Mouse (Mus musculus): ENCODE data around the gene Cemip2. TPM values are rescaled to one million over a fixed set of nuclear protein-coding genes. Genes with fewer than 3 reads are reported as not detected.

The Cemip2 gene
- polyA plus RNA-seq, 3 experiments from 2014 or later: 6.4 to 12.7 (median 6.6) TPM

DNA sequence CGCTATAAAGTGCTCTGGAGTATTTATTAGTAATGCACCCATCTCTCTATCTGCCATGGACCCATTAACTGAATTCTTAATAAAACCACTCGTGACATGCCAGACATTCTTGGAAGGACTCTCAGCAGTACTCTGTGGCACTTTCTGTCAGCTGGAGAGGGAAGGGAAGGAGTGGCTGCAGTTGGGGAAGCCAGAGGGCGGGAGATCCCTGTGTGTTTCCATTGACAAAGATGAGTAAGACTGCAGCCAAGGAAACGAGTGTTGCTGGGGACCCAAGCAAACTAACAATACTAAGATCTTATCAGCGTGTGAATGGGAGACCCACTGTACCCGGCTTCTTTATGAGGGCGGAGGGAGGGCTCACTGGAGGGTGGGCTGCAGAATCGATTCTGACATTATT is 2.5 kb downstream of the Cemip2 start:
- ATAC-seq: no peak

DNA sequence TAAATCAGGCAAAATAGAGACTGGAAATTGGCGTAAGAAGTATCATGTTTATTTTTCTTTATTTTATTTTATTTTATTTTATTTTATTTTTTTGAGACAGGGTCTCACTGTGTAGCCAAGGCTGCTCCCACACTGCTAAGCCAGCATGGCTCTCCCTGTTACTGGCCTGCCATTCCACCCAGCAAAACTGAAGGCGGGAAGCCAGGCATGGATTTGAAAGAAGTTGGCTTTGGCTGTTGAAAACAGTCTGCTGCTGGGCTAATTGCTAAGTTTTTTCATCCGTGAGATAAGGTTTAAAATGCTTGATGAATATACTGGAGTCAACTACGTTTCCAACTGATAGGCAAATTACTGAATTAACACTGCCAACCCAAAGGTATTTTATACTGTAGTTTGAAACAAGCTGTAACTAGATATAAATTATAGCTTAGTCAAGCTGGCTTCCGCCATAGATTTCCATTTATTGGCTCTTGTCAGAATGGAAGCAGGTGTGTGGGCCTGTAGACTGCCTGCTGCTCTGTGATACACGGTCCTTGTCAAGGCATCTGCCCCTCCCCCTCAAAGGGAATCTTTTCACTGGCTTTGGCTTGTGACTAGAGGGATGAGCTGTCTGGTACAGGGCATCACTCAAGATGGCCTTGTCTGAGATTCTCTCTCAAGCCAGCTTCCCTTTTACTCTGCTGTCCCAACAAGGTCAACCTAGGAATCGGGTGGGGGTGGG is 3.1 kb downstream of the Cemip2 start:
- ATAC-seq: no peak

DNA sequence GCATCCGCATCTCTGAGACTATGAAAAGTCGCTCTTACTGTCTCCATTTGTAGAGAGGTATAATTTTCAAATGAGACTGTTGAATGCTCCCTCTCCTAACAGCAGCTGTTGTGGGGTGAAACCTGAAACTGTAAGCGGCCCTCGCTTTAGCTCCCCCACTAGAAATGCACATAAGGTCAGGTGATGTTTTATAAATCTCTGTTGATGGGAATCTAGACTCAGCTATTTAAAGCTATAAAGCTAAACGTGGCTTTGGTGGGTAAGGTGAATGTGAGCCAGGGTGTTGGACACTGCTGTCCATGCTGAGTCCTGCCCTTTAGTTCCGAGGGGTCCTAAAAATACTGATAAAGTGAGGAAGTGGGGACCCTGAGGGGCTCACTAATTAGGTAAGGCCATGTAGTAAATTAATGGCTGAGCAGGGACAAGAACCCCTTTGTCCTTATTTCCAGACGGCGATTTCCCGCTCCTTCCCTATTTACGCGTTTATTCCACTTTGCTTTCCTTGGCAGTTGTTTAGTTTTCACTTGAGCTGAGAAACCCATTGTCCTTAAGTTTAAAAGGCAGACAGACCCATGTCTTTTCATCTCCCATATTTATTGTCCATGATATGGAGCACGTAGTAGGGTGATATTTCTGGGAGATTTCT is 3.8 kb downstream of the Cemip2 start:
- no peak for ATAC-seq

DNA sequence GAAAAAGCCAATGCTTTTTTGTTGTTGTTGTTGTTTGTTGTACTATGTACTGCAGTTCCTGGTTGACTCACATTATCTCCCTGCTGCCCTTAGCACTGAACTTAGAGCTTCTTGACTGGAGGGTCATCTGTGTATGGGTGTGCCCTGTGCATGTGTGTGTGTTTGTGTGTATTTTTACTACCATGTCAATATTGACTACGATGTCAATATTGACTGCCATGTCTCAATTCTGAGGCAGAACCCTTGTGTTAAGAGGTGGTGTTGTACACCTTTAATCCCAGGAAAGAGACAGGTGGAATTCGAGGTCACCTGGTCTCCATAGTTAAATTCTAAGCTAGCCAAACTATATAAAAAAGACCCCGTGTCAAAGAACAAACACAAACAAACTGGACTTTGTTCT is 5.6 kb downstream of the Cemip2 start:
- no peak for ATAC-seq

DNA sequence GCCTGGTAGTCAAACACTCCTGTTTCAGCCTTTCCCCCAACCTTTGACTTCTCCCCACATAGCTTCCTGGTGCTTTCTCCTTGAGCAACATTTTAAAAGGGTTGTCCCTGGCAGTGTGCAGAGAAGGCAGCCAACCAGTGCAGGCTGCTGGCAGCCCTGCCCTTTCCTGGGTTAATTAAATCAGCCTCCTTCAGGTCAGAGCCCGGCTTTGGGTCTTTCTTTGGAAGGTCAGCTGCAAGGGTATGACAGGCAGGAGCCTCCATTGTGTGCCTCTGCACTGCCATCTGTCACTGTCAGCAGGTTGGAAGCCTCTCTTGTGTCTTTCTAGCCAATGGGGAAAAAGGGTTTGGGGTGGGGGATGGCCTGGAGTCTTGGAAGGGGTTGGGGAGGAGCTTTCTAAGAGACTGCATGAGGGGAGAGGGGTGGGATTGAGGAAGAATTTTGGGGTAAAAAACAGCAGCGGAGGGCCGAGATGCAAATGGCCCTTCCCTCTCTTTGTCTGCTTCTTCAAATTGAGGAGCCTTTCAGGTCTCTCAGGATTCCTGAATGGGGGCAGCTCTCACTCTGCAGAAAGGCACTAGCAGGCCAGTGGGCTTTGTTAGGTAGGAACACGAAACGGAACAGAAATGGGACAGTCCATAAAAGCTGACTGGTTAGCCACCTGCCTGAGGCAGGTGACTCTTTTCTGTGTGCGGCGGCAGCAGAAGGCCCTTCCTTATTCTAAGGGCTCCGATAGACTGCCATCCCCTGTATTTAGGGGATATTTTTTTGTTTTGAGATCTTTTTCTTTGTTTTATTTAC is 6.4 kb downstream of the Cemip2 start:
- no peak for ATAC-seq

DNA sequence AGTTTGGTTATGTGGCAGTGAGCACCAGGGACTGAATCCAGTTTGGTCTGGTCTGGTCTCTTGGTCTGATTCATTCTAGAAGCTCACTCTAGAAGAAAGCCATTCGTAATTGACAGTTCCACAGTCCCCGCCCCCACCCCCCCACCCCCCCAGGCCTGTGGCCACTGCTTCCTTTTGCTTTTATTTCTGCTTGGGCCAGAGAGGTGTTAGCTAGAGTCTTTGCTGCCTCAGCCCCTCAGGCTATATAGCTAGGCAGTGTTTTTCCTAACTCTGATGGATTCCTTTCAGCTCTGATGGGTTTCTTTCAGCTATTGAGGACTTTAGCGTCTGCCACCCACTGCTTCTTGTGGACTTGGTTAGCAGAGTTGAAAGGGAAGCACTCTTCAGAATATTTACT is 7.0 kb downstream of the Cemip2 start:
- no peak for ATAC-seq

DNA sequence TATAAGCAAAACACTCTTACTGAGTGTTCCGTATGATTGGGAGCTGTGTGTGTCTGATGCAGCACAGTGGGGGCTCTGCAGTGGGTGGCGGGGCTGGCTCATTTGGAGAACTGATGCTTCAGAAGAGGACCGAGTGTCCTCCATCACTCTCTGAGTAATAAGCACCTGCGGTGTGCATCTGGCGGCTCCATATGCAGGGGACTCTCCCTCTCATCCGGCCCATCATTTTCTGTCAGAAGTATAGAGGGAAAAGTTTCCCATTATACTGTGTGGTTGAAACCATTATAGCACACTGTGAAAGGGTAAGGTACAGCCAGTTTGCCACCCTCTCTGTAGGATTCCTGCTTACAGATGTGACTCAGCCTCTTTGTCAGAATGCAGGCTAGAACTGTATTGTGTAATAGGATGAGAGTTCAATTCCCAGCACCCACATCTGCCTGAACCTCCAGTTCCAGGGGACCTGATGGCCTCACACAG is 8.9 kb downstream of the Cemip2 start:
- ATAC-seq: no peak

DNA sequence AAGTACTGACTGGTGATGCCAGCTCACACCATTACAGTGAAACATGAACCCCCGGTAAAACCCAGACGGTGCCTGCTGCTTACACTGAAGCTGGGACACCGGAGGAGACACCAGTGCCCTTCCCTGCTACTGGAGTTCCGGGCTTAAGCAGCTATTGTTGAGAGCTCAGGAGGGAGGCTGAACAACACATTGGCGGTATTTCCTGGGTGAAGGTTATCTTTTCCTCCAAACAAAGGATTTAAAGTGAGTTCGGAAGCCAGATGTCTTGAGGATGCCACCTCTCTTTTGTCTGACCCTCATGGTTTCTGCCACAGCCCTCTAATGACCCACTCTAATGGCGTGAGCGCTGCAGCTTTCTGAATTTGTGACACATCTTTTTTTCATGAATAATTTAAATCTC is 10.9 kb downstream of the Cemip2 start:
- no peak for ATAC-seq

DNA sequence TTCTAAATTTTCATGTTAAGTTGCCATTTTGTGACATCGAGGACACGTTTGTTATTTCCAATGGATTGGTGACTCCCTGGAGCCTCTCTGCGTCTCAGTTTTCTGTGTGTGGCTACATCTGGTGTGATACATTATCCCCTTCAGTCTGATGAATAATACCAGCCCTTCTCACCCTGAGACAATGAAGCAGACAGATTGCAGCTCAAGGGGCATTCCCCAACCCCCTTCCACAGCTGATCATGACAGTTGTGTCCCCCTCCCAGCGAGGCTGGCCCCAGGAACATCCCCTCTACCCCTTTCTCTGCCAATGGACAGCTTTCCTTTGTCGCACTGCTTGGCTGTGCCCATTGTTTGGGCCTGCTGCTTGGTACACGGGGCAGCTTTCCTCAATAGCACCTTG is 11.5 kb downstream of the Cemip2 start:
- no peak for ATAC-seq

DNA sequence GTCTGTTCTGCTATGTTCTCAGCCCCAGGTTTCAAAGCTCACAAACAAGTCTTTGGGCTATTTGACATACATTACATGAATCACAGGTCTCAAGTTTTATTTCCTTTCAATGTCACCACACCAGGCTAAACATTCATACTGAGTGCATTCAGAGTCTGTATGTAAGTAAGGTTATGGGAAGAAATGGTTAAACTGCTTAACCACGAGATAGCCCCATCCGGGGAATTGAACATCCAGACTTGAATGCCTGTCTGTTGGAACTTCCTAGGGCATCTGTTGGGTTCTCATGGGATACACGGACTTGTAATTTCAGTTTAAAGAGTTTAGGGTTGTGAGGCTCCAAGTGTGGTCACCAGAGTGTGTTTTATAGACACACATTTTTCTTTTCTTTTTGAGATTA is 13.2 kb downstream of the Cemip2 start:
- ATAC-seq: no peak

DNA sequence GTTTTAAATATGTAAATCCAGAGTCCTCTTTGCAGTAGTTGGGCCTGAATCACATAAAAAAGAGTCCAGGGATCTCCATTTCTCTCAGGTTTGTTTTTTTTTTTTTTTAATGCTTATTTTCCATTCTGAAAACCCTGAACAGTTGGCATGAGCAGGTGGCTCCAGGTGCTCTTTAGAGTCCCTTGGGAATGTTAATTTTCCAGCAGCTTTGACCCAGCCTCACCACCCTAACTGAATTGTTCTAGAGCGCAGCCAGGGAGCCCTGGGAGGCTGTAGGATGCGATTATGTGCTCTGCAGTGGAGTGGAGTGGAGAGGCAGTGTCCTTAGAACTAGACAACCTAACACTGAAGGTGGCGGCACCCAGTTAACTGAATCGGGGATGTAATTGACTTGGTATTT is 13.7 kb downstream of the Cemip2 start:
- ATAC-seq: no peak

DNA sequence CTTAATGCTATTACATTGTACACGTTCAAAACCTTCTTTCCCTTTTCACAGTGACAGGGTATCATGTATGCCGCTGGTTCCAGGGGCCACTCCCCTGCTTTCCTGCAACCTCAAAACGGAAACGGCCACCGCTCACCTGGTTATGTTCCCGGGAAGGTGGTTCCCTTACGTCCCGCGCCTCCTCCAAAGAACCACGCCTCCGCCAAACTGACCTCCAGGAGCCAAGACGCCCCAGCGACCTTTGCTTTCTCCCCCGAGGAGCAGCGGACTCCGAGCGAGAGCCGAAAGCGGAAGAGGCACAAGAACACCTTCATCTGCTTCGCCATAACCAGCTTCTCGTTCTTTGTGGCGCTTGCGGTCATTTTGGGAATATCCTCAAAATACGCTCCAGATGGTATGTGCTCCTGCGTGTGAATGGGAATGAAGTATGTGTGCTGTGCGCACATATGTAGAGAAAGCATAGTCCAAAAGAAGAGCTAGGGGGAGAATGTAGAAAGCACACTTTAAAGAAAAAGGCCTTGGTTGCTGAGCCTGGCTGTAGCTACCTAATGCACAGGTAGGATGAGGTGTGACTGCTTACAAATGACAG is 14.5 kb downstream of the Cemip2 start:
- no peak for ATAC-seq

DNA sequence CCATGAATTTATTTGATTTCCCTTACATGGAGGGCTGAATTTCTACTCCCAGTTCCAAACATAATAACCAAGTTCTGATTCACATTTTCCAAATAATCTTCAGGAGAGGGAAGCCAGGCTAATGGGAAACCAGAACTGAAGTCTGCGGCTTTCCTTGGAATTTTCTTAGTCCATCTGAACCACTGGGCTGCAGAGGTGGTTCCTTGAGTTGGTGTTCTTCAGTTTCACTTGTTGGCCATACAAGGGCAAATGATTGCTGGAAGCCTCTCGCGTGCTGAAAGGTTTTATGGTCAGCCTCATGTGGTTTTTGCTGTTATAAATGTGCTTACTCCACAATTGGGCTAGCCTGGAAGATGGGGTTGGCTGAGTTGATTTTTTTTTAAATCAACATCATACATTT is 16.4 kb downstream of the Cemip2 start:
- ATAC-seq: no peak

DNA sequence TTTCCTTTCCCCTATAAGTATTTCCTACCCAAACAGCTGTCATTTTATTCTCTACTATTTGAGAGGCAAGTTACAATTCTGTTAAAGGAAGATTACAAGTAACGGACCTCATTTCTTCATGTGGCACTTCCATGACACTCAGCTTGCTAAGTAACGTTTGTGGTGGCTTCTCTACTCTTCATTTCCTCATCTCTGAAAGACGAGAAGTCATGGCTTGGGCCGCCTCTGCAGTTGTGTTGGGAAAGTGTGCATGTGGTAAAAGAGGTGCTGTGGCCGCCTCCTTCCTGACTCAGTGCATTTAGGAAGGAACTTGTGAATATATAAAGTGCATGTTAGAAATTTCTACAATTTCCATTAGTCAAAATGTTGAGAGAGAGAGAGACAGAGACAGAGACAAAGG is 18.2 kb downstream of the Cemip2 start:
- ATAC-seq: no peak

DNA sequence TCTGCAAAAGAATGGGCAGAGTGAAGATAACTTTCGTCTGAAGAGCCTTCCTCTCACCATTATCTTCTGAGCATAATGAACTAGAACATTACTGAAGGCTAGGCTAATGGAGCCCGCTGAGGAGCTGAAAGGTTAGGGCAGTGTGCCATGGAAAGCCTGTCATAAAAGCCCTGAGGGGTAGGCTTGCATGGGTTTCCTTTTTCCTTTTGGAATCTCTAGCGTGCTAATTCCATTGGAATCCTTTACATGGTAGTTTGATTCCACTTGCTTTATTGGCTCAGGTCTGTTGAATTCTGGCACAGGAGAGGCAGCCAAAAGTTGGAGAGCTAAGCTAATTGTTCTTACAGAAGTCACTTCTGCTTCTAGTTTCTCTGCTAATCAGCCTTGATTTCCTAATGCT is 20.6 kb downstream of the Cemip2 start:
- ATAC-seq: no peak

DNA sequence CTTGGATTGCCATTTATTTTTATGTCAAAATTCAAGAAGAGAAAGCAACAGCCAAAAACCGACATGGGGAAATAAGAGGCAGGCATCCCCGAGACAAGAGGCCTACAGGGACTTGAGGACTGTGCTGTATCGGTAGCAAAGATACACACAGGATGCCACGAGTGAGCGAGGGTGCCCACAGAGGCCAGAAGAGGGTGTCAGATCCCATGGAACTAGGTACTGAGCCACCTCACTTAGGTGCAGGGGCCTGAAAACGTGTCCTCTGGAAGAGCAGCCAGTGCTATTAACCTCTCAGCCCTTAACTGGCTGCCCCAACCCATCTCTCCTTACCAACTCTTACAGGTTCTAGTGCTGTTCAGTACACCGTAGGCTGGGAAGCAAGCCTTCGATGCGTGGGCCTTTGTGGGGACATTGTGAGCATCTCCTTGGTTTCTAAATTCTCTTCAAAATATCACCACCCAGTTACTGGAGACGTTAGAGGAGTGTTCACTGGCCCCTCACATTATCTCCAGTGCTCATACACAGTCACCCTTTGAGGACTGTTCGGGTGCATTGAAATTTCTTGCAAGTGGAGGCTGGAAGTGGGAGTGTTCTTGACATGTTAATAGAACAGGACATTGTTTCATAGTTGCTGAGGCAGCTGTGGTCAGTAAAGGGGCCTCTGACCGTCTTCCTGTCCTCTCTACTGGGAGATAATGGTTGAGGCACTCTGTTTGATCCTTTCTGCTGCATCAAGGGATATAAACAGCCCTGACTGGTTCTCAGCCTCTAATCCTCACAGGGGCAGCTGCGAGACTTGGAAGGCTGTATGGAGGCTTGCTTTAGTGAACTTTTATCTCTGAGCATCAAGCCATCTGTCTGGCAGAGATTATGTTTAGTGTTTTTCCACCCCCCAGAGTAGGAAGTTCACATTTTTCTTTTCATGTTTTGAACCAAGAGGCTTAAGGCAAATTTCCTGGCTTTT is 21.6 kb downstream of the Cemip2 start:
- no peak for ATAC-seq

DNA sequence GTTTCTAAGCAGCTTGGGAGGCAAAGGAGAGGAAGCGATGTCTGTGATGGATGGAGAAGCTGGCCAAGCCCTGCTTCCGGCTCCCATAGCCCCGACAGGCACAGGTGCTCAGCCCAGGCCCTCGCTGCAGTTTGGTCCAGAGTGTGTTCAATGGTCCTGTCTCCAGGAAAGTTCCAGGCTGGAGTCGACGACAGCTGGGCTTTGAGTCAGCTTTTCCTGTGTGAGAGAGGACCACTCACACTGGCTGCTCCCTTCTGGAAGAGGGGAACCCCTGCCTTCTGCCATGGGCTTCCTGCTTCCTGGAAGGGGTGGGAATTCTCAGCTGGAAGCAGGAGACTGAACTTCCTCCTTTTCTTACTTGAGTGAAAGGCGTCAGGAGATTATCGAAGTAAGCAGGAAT is 26.3 kb downstream of the Cemip2 start:
- no peak for ATAC-seq

DNA sequence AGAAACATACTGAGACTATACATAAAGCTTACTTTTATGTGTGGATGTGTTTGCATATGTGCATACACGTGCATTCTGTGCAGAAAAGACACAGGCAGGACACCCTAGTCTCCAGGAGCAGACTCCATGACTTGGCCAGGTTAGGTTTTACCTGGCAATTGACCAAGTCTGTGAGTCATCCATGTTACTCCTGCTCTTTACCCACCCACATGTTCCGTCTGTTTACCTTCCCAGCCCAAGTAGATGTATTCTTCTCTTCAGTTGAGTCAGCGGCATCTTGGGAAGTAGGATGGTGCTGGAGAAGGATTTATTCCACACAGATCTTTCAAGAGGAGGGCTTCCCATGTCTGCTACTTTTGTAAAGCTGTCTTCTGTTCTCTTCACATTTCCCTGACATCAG is 27.2 kb downstream of the Cemip2 start:
- ATAC-seq: no peak

DNA sequence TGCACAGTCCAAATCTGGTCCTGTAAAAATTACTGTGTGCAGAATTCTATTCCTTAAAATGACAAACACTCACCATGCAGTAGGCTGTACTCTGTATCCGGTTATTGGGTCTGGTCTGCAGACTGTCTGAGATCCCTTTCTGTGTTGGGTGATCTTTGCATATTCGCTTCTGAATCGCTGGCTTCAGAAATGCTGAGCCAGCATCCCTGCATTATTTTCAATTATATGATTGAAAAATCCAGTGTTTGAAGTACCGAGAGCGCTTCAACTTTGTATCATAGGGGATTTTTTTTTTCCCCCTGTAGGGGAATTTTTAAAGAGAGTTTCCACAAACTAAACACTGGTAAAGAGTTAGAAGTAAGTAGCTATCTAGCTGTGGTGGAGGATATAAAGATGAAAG is 32.0 kb downstream of the Cemip2 start:
- ATAC-seq: peak; percentile 70

DNA sequence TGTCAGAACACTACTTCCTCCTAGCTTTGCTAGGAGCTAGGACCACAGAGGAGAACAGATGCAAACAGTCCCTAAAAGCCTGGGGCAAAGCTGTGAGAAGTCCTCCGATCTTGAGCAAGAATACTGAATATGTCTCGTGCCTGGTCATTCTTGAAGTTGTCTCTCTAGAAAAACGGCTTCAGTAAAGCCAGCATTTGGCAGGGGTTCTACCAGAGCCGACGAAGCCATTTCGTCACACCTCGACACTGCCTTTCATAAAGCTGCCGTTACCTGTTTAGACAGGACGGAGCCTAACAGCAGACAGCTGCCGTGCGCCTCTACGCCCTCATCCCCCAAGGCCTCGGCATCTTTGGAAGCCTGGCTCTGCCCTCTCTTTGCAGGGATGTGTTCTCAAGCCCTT is 35.4 kb downstream of the Cemip2 start:
- no peak for ATAC-seq

DNA sequence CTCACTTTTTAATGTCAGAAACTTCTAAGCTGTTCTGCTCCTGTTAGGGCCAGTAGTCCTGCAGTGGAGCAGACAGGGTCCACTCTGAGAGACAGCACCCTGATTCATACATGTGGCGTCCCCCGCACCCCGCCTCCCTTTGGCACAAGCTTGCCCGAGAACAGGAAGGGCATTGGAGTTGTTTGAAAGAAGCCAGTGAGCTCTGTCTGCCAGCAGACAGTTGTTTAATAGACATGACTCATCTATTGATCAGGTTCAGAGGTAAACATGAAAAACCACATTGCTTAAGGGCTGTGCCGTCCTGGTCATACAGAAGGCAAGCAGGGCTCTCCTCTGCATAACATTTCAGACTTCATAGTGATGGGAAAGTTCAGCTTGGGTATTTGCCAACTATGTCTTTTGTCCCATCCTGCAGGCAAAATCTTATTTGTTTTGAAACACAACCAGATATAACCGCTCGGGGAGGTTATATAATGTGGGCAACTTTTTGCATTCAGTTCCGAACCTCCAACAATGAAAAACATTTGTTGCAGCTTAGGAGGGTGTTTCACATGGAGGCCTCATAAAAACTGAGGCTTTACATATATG is 36.4 kb downstream of the Cemip2 start:
- no peak for ATAC-seq

DNA sequence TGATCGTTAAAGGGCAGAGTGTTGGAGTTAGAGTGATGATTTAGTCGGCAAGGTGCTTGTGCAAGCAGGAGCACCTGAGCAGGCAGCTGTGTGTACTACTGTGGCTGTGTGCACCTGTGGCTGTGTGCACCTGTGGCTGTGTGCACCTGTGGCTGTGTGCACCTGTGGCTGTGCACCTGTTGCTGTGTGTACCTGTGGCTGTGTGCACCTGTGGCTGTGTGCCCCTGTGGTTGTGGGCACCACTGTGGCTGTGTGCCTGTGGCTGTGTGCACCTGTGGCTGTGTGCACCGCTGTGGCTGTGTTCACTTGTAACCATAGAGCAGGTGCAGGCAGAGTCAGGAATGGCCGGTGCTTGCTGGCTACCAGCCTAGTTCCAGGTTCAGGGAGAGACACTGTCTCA is 38.1 kb downstream of the Cemip2 start:
- ATAC-seq: no peak

Measured in inflammation-experienced regulatory T-cells, adult 6 months (primary cell).